In the genomic region with DNA sequence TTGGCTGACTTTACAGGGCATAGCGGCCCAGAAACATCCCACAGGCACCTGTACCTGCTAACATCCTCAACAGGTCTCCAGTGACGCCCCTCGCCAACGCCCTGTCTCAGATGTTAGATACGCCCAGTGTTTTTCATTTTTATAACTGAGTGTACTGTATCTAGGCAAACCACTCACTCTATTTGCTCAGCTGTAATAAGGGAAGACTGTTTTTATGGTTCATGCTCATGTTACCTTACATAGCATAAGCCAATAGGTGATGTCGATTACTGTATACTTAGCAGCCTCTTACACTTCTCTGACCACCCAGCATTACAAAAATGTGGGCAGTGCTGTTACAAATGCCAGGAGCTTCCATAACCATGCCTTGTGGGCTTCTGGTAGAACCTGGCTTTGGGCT, we compare ENCODE assay signal across 19 mouse cellular contexts.
A peak's percentile ranks its signal among the peaks of the same experiment; 100 is the strongest.
DNase-seq lines count a peak whose midpoint lies in the region; ATAC-seq and TF ChIP-seq lines count a peak whose summit lies in the region.
"Had no signal": no experiment of that assay in that cellular context is flagged by ENCODE, and none has a peak within 500 bp of the region (broad histone marks: within the 10 kb centered on the region; RNA-seq: fewer than 3 reads in every experiment).

No protein-coding gene starts in this region.

- no peak overlapping the region for H3K4me2 ChIP-seq in intestine, postnatal 0 days (replicated peaks; ENCODE audit: low read depth)
- no peak overlapping the region for H3K4me2 ChIP-seq in hindbrain, postnatal 0 days (ENCODE audit: low read depth, low read length)
- no peak overlapping the region for H3K4me2 ChIP-seq in heart, embryonic 12.5 days
- H3K4me2 ChIP-seq: forebrain, embryonic 13.5 days; heart, embryonic 13.5 days had no signal

- 62% methylated on average over 6 of the region's 6 CpGs for WGBS in intestine, postnatal 0 days
- 98% methylated on average over 6 of the region's 6 CpGs for WGBS in hindbrain, postnatal 0 days
- WGBS in heart, embryonic 12.5 days = 89% methylated on average over 6 of the region's 6 CpGs

- H3K4me3 ChIP-seq in intestine, postnatal 0 days (ENCODE audit: low read depth, low read length) = no peak overlapping the region
- no peak overlapping the region for H3K4me3 ChIP-seq in hindbrain, postnatal 0 days (ENCODE audit: low read length)
- H3K4me3 ChIP-seq in heart, embryonic 12.5 days = no peak overlapping the region
- H3K4me3 ChIP-seq: embryonic facial prominence, embryonic 10.5 days; forebrain, embryonic 13.5 days; gastrocnemius, adult 2 months; heart, embryonic 13.5 days had no signal

- no peak overlapping the region for H3K27ac ChIP-seq in intestine, postnatal 0 days (ENCODE audit: low read depth, low read length)
- no peak overlapping the region for H3K27ac ChIP-seq in hindbrain, postnatal 0 days
- no peak overlapping the region for H3K27ac ChIP-seq in heart, embryonic 12.5 days (ENCODE audit: poor library complexity, severe bottlenecking)
- H3K27ac ChIP-seq: embryonic facial prominence, embryonic 10.5 days; forebrain, embryonic 13.5 days; gastrocnemius, adult 2 months; heart, embryonic 13.5 days had no signal

- no peaks in the 10 kb centered on the region for H3K9me3 ChIP-seq in intestine, postnatal 0 days (ENCODE audit: control insufficient read depth)
- H3K9me3 ChIP-seq in hindbrain, postnatal 0 days (ENCODE audit: low read length) = no peaks in the 10 kb centered on the region
- no peaks in the 10 kb centered on the region for H3K9me3 ChIP-seq in heart, embryonic 12.5 days (replicated peaks)
- H3K9me3 ChIP-seq: embryonic facial prominence, embryonic 10.5 days; forebrain, embryonic 13.5 days; G1E; heart, embryonic 13.5 days had no signal

- TF ChIP-seq CTCF in intestine, postnatal 0 days (IDR thresholded peaks at IDR 0.05; ENCODE audit: low read depth) = no peak
- TF ChIP-seq CTCF in hindbrain, postnatal 0 days (IDR thresholded peaks at IDR 0.05; ENCODE audit: low read depth) = no peak

- H3K9ac ChIP-seq in intestine, postnatal 0 days (ENCODE audit: low read depth, low read length) = no peak overlapping the region
- H3K9ac ChIP-seq in hindbrain, postnatal 0 days (replicated peaks; ENCODE audit: low read length) = no peak overlapping the region
- H3K9ac ChIP-seq in heart, embryonic 12.5 days = no peak overlapping the region
- H3K9ac ChIP-seq: forebrain, embryonic 13.5 days; heart, embryonic 13.5 days had no signal

- peak; percentile 20 to 49 for DNase-seq in lung, adult 18-20 months
- DNase-seq in lung, postnatal 14 days = no peak
- peak; percentile 18 for DNase-seq in lung, postnatal 25 days (ENCODE audit: low spot score)
- DNase-seq in natural killer cell, adult 2 months (ENCODE audit: low spot score in 2 of 2) = no peak
- no peak for DNase-seq in hindbrain, postnatal 0 days (ENCODE audit: low spot score)
- DNase-seq: adrenal gland, adult 8-10 months; adrenal gland, postnatal 36 days; B cell, adult 2 months; cerebellum, adult 2 months; cerebellum, postnatal 10 days; gastrocnemius, adult 2 months; gastrocnemius, postnatal 25 days; heart, postnatal 36 days had no signal

- no peaks in the 10 kb centered on the region for H3K4me1 ChIP-seq in intestine, postnatal 0 days (replicated peaks; ENCODE audit: control insufficient read depth, insufficient read depth, low read length)
- H3K4me1 ChIP-seq in hindbrain, postnatal 0 days (ENCODE audit: insufficient read depth, low read length) = no peaks in the 10 kb centered on the region
- H3K4me1 ChIP-seq in heart, embryonic 12.5 days (replicated peaks) = no peaks in the 10 kb centered on the region; the same call in 1 of the 2 replicates
- H3K4me1 ChIP-seq: embryonic facial prominence, embryonic 10.5 days; forebrain, embryonic 13.5 days; heart, embryonic 13.5 days had no signal

- no peaks in the 10 kb centered on the region for H3K36me3 ChIP-seq in intestine, postnatal 0 days (ENCODE audit: control insufficient read depth, insufficient read depth)
- H3K36me3 ChIP-seq in hindbrain, postnatal 0 days (ENCODE audit: insufficient read depth, low read length) = no peaks in the 10 kb centered on the region
- H3K36me3 ChIP-seq in heart, embryonic 12.5 days = no peaks in the 10 kb centered on the region
- H3K36me3 ChIP-seq: embryonic facial prominence, embryonic 10.5 days; G1E; heart, embryonic 13.5 days had no signal

- ATAC-seq in intestine, postnatal 0 days = peak; percentile 83
- ATAC-seq in hindbrain, postnatal 0 days = no peak
- no peak for ATAC-seq in heart, embryonic 12.5 days (ENCODE audit: insufficient number of reproducible peaks, low FRiP score)
- ATAC-seq: forebrain, embryonic 13.5 days had no signal

- no peaks in the 10 kb centered on the region for H3K27me3 ChIP-seq in intestine, postnatal 0 days (replicated peaks; ENCODE audit: control insufficient read depth, insufficient read depth, low read length)
- no peaks in the 10 kb centered on the region for H3K27me3 ChIP-seq in hindbrain, postnatal 0 days (ENCODE audit: insufficient read depth, low read length)
- no peaks in the 10 kb centered on the region for H3K27me3 ChIP-seq in heart, embryonic 12.5 days (replicated peaks)
- H3K27me3 ChIP-seq: forebrain, embryonic 13.5 days; heart, embryonic 13.5 days had no signal

Comparison
In these comparisons a context has a peak if more than half of its experiments do, and no peak if none do; other contexts are left out.
1. DNase-seq: peak in lung, adult 18-20 months (2 of 2) and lung, postnatal 25 days (single experiment); none in lung, postnatal 14 days (single experiment), natural killer cell, adult 2 months (0 of 2) and hindbrain, postnatal 0 days (single experiment).